Mouse (Mus musculus) c-Kit-positive CD71-positive TER-119-positive erythroid progenitor cells, embryonic 14.5 days (primary cell): ENCODE data around the gene St3gal5.

ENCODE experiments used
- DNase-seq: peaks from one replicate; pipeline ENCODE4 v3.0.0-alpha.2; 2013; ENCODE audit warnings: low spot score

St3gal5 gene

DNA sequence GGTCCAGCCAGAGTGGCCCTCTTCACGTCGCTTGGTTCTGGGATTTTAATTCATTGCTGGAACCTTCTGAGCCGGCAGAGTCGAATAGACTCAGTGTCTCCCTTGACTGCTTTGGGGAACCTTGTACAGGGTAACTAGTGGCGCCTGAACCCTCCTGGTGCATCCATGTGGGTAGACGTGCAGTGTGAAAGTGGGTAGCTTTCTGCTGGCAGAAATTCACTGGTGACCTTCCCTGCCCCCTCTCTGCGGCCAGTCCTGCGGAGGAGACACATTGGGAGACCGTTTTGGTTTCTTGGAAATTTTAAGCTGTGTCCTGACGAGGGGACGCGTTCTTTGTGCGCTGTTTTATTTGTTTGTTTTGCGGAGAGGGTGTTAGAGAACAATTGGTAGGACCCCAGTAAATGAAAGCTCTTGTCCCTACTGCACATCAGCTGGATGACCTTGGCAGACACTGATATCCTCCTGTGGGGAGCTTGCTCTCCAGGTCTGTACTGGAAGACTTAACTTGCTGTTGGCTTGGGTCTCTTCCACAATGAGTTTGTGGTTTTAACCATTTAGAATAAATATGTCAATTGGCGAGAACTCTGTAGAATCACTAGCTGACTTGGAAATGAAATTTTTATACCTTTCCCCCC lies 746 bp downstream of the St3gal5 start:
- DNase-seq, result no peak

DNA sequence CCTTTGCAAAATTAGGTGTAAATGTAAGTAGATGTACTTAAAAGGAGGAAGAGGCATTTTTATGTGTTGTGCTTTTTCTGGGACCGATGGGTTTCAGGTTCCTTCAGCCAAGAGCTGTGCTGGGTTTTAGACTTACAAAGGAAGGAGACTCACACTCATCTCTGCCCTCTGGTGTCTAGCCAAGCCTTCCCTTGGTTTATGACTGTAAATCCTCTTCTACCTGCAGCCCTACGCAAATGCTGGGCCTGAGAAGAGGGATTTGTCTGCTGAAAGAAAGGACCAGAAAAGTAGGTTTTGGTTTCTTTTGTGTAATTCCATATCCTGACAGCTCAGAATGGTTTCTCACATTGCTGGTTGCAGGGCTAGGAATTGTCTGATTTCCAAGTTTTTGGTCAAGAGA lies 1.3 kb downstream of the St3gal5 start:
- peak; percentile 56 for DNase-seq

DNA sequence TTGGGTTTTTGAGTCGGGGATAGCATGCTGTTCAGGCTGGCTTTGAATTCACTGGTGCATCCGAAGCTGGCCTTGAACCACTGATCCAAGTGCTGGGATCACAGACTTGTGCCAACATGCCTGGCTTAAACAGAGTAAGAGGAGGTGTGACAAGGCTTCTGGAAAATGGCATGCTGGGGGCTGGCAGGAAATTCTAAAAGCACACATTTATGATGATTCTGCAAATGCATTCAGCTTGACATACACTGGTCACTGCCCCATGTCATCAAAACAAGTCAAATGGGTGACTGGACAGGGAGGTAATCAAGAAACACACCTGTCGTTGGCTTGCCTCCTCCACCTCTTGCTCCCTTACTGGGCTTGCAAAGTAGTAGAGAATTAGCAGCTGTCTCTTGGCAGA lies 1.9 kb downstream of the St3gal5 start:
- no peak for DNase-seq

DNA sequence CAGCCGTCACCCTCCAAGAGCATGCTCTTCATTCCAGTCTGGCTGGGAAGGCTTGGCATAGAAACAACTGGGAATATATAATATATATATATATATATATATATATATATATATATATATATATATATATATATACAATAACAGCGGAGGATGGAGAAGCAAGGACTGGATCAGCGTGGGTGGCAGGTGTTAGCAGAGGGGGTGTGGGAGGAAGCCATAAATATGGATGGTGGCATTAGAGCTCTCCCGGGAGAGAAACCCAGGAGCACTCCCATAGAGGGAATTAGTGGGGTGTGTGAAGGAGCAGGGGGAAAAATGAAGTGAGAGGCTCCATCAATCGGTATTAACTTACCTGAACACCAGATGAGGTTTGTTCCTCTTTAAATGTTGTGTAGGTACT lies 2.8 kb downstream of the St3gal5 start:
- DNase-seq, result no peak

DNA sequence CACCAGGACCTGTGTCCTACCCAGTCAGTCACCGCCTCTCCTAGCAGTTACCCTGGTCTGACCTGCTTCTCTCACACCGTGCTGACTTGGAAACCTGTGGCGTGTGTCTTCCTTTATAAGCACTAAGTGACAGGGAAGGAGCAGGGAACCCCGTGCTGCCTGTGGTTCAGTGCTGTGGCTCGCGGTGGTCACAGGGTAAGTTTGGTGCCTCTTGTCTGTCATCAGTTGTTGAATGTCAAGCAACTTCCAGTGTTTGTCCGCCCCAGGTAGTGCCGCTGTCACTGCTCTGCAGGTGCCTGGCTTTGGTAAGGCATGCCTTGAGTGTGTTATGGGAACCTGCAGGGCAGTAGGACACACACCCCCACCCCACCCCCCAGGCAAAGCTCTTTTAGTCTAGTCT lies 3.5 kb downstream of the St3gal5 start:
- DNase-seq, result no peak

DNA sequence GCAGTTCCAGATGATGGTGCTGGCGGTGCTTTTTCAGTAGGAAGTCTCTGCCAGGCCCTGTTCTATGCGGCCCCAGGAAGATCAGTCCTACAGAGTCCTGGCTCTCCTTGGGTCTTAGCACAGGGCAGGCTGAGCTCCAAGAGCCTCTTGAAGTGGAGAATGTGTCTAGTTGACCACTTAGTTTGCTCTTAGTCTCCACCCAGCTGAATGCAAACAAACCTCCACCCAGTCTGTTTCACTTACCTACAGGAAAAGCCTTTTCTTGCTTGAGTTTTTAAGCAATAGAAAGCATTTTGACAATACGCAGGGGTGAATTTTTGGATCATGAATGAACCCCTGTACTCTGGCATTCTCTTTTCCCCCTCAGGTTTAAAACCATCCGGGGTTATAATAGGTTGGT lies 4.0 kb downstream of the St3gal5 start:
- DNase-seq, result no peak

DNA sequence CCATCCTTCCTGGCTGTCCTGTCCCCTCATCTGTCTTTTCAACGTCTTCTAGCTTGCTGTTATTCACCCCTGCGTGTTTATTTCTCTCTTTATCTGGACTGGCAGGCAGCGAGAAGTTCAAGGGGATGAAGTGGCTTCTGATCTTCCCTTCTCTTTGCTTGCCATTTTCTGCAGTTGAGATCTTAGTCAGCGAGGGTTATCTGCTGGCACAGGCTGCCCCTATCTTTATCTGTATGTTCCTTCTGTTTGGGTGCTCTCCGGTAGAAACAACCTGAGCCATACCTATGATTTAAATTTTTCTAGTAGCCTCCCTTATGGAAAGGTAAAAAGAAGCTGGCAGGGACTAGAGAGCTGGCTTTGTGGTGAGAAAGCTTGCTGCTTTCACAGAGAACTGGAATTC lies 4.7 kb downstream of the St3gal5 start:
- DNase-seq, result peak; percentile 88

DNA sequence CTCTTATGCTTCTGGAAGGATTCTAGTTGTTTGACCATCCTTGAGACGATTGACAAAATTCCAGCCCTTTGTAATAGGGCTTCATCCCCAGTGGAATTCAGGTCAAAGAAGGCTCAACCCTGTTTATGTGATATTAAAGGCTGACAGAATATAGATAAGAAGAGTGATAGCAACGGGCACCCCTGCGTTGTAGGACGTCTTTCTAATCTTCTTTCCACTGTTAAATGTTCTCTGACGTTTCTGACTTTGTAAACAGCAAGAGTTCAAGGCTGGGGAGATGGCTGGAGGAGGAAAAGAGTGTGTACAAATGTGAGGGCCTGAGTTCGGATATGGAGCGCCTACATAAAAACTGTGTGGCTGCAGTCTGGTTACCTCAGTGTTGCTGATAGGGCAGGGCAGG lies 7.1 kb downstream of the St3gal5 start:
- DNase-seq, result no peak

DNA sequence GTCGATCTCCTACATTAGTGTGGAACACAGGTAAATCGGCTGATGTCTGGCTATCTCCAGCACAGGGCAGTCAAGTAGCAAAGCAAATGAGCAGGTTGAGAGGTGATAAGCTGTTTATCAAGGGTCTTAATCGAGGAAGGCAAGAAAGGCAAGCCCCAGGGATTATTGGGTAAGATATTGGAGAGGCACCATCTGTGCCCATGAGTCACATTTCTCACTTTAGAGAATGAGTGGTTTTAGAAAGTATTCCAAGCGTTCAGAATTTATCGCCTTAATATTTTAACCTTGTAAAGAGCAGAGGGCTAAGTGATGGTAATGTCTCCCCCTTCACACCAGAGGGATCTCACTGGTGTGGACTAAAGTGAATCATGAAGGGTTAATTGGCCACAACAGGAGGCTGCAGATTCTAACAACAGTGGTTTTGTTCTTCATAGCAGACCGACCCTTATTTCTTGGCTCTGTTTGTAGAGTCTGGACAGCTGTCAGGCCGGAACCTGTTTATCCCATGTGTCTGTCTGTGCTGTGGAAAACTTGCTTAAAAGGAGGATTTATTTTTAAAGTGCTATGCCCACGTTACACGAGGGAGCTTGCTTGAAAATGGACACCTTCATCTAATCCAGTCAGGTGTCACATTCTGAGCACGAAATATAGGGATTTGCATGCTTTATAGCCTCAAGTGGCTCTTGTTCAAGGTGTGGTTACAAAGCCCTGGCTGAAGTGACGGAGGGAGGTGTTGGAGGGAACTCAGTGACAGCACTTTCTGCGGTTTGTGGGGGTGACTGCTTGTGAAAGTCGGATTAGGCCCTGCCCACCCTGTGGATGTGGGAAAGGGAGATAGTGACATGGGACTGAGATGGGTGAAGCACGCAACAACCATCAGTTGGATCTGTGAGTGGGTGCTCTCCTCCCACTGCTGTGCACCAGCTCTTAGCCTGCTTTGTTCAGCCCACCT lies 11.8 kb downstream of the St3gal5 start:
- peak; percentile 86 for DNase-seq

DNA sequence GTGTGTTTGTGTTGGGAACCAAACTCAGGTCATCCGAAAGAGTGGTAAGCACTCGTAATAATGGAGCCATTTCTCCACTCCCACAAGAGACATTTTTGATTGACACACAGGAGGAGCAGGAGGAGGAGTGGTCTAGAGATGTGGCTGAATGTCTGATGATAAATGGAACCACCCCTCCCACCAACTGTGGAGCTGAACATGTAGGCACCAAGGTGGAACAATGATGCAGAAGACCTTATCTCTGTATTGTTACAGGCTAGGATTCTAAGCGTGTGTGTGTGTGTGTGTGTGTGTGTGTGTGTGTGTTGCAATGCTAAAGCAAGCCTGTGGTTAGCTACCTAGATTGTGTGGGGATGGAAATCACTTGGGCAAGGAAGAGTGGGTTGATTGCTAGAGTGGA lies 13.2 kb downstream of the St3gal5 start:
- DNase-seq, result no peak

DNA sequence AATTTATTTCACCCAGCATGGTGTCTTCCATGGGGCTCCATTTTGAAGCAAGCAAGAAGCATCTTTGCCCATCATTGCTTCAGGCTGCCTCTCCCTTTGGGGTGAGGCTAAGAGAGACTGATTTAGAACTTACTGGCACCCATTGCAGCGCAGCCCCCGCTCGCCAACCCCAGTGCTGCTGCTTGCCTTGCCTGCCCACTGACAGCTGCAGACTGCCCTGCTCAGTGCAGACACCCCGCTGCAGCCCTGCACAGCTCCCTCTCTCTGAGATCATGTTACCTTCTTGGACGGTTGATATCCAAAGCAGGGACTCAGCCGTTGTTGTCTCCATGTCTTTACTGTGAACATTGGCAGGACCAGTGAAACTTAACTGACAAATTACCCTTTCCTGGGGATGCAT lies 15.2 kb downstream of the St3gal5 start:
- DNase-seq, result no peak

DNA sequence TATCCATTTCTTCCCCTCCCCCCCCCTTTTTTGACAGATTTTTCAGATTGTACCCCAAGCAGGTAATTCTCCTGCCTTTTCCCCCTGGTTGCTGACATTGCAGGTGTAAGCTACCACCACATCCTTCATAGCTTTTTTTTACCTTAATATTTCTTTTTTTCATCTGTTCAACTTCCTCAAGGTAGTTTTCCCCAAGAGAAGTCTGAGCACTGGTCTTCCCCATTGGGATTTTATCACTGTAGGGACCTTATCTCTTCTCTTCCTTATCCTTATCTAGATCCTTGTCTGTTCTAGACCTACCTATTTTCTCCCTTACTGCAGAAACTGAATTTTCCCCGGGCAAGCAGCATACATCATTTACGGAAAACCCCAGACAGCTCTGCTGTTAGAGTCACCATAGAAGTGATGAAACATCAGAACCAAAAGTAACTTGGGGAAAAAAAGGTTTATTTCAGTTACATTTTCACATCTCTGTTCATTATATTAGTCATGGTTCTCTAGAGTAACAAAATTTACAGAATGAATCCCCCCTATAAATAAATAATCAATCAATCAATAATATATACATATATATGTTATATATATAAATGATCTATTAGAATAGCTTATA lies 15.8 kb downstream of the St3gal5 start:
- no peak for DNase-seq

DNA sequence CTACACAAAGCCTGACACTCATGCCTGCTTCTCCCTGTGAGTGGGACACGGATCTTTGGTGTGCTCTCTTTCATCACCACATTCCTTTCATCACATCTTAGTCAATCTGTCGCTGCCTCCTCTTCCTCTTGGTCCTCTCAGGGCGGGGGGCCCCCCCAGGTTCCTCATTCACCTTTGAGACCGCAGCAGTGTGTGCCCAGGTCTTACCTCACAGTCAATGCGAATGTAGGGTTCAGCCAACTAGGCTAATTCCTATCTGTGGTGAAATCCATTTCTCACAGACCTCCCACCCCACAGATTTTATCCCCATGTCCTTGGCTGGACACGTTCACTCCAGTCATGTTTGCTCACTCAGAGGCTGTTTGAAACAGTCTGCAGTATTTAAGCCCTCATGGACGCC lies 17.5 kb downstream of the St3gal5 start:
- DNase-seq, result no peak

DNA sequence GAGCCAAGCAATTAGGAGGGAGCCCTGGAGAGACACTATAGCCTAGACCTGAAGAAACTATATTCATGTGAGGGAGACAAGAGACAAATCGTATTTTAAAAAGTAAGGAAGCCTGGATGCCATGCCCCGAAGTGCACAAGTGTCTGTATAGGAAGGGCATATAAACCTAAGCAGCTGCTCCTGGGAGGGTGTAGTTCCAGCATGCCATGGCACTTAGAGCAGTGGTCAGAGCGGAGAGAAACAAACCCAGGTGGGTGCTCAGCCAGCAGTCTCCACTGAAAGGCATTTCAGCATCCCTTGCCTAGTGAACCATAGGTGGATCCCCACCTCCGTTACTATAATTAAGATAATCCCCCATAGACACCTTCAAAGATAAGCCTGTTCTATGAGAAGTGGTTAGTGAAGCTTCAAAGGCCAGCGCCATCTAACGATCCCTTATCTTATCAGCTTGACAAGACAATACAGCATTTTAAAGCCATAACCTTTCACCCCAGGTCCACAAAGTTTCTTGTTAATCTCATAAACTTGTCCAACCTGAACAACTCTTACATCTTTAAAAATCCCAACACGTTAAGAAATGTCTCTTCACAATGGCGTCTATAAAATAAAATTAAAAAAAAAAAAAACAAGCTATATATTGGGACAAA lies 20.1 kb downstream of the St3gal5 start:
- DNase-seq, result no peak

DNA sequence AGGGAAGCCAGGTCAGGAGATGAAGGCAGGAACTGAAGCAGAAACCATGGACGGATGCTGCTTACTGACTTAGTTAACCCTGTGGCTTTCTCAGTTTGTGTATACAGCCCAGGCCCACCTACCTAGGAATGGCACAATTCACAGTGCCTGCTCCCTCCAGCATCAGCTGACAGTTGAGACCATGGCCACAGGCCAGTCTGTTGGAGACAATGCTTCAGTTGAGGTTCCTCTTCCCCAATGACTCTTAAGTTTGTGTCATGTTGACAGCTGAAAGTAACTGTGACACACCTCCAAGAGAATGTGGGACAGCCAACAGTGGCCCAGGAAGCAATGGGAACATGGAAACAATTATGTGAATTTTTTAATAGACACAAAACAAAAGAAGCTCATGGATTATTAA lies 22.5 kb downstream of the St3gal5 start:
- no peak for DNase-seq

DNA sequence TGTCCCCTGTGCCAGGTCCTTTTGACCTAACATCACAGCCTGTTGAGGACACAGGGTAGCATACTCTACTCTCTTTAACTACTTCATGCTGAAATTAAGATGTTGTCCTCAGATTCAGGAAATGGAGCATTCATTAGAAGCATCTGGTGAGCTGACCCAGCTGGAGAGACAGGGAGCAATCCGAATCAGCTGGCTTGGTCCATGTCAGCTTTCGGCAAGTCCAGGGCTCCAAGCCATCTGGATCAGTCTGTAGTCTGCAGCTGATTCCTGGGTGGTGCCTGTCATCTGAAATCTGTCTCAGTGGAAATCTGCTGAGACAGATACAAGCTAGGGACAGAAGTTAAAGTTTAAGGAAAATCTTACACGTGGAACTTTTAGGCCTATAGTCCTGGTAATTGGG lies 23.9 kb downstream of the St3gal5 start:
- no peak for DNase-seq

DNA sequence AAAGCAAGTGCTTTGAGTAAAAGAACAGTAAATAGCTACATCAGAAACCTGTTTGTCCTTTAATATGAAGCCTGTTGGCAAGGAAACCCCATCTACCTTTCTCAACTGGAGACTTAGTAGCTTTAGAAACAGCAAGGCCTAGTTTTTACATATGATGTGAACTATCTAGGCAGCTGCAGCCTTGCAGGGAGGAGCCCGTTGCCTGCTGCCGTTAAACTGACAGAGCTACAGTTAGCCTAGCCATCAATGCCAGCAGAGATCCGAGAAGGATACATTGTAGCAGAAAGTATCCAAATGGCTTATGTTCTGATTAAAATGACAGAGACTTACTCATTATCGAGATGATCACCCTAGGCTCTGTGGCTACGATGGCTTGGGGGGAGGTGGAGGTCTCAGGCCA lies 25.1 kb downstream of the St3gal5 start:
- DNase-seq, result no peak

DNA sequence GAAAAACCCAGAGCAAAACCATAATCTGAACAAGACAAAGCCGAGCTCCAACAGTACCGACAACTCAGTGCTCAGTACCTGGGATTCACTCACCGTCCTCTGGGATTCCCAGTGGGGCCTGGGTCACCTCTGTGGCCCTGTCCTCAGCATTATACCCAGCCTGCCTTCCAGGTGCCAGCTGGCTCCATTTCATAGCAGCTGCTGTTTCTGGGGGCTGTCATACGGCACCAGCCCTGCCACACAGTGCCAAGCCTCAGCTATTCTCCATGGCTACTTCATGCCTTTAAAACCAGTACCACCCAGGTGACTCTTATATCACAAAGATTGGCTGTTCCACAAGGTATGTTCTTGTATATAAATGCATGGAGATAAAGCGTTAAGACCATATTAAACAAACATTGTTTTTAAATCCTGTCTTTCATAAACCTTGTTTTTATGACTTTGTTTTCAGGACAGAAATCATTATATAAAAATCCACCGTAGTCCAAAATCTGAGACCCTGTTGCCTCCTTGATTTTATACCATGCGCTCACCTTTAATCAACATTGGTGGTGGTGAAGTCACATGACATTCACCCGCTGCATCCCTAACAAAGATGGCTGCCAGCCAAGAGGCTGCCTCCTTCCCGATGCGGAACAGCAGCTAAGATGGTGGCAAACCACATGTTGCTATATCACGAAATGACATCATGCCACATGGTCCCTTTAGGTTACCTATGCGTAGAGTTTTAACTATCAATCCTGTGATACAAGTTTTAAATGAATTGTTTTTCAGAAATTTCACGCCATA lies 27.1 kb downstream of the St3gal5 start:
- no peak for DNase-seq

DNA sequence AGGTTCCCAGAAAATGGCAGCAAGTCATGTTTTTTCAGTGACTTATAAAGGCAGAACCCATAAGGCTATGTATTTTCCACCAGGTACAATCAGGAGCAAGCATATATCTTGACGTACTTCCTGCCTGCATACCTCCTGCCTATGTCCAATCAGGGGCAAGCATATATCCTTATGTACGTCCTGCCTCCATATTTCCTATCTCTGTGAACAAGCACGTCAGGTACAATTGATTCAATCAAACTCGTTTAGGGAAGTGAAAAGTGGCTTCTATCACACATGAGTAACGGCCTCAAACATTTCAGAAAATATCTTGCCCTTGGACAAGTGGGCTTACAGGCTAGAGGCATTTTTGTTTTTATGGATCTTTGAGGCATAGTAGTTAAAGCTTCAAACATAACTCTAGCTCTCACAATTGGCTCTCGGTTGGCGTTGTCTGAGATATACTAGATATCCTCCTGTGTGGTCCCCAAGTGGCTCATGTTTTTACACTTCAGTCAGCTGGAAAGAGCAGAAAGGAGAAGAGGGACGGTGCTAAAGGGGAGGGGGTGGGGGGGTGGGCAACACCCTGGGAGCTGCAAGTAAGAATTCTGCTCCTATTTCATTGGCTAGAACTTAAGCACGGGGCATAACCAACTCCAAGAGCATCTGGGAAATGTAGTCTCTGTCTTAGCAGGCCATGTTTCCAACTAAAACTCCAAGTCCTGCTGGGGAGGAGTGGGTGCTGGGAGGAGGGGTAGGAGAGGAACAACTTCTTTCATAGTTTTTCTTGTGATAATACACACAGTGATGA lies 28.9 kb downstream of the St3gal5 start:
- no peak for DNase-seq

DNA sequence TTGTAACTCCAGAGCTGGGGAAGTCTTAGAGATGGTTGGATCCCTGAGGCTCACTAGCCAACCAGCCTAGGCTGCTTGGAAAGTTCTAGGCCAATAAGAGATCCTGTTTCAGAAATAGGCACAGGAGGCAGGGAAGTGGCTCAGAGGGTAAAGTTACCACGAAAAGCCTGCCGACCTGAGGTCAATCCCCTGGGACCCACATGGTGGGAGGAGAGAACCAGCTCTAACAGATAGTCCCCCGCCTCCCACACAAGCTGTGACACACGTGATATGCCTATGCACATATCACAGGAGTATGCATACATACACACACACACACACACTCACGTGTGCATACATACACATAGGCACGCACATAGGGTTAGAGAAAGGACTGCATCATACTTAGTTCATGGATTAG lies 32.7 kb downstream of the St3gal5 start:
- DNase-seq, result no peak

DNA sequence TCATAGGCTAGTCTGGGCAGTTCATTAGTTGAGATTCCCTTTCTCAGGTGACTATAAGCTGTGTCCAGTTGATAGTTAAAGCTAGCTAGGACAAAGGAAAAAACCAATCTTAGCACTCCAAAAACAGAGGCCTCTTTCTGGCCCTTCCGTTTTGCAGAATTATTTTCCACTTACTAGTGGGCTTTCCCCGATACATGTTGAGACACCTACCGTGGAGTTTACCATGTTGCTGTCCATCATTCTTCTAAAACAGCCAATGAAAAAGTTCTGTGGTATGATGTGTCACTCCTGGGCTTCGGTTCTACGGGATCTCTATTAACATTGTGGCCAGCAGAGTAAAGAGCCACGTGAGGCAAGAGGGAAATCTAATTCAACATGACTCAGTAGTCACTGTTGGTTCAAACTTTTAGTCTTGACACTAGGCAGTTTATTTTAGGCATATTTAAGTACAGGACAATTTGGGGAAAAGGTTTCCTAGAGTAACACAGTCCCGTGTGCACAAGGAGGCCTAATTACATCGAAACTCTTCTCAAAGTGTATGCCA lies 35.4 kb downstream of the St3gal5 start:
- DNase-seq, result no peak
